Mouse (Mus musculus) CH12.LX (cell line): Measurements from ENCODE around the gene Pck2. TPM values are rescaled to one million over a fixed set of nuclear protein-coding genes. Genes with fewer than 3 reads are reported as not detected.
A peak's percentile ranks its signal among the peaks of the same experiment; 100 is the strongest.

ENCODE experiments used
- DNase-seq: peaks from one replicate; pipeline ENCODE4 v3.0.0-alpha.2; 2013; ENCODE audit errors: extremely low read depth
- H3K27ac ChIP-seq: 2 replicates; pipeline ENCODE4 v1.5.1; 2012; ENCODE audit warnings: low read depth, mild to moderate bottlenecking, control low read depth, moderate library complexity; ENCODE audit not compliant: insufficient read depth
- H3K27me3 ChIP-seq: replicated peaks from 2 replicates; pipeline ENCODE3; 2012; ENCODE audit warnings: inconsistent platforms
- H3K36me3 ChIP-seq, 2 experiments: replicated peaks in 1 of 2; 2 replicates each; pipeline versions ENCODE3 to v1.6.1; 2012; ENCODE audit warnings: inconsistent platforms in 1 of 2, low read length in 1 of 2, mild to moderate bottlenecking in 1 of 2, mixed read lengths in 1 of 2, moderate library complexity in 1 of 2; ENCODE audit not compliant: control insufficient read depth in 1 of 2, insufficient read depth in 1 of 2
- H3K4me1 ChIP-seq, 2 experiments: 2 replicates each; pipeline ENCODE4 v1.6.1; 2012; ENCODE audit warnings: inconsistent platforms in 1 of 2, moderate library complexity in 1 of 2; ENCODE audit not compliant: insufficient read depth in 2 of 2, control insufficient read depth in 1 of 2
- H3K4me2 ChIP-seq: 2 replicates; pipeline ENCODE4 v1.6.1; 2012; ENCODE audit warnings: low read depth, mild to moderate bottlenecking, control low read depth; ENCODE audit not compliant: poor library complexity, insufficient read depth, severe bottlenecking
- H3K4me3 ChIP-seq, 3 experiments: fragments of 150-350 bp in 1 of 3; sonication (generic) in 1 of 3; replicated peaks in 1 of 3; 2 replicates each; pipeline versions ENCODE3 to v1.5.1; 2011 to 2012; ENCODE audit warnings: low read depth in 2 of 3, low read length in 2 of 3, mild to moderate bottlenecking in 2 of 3, moderate library complexity in 2 of 3, control low read depth in 1 of 3, improper control_type of control experiment in 1 of 3, inconsistent platforms in 1 of 3, mixed read lengths in 1 of 3; ENCODE audit not compliant: poor library complexity in 1 of 3
- H3K79me2 ChIP-seq: replicated peaks from 2 replicates; pipeline ENCODE4 v1.6.1; 2012; ENCODE audit warnings: mild to moderate bottlenecking, moderate library complexity; ENCODE audit not compliant: control insufficient read depth, poor library complexity, insufficient read depth, severe bottlenecking; ENCODE audit errors: extremely low read depth
- H3K9ac ChIP-seq: 2 replicates; pipeline ENCODE4 v1.6.1; 2012; ENCODE audit warnings: low read depth, mild to moderate bottlenecking, control low read depth, moderate library complexity; ENCODE audit not compliant: insufficient read depth
- H3K9me3 ChIP-seq: replicated peaks from 2 replicates; pipeline ENCODE3; 2012; ENCODE audit warnings: low read length, inconsistent platforms, mixed read lengths
- BHLHE40 ChIP-seq: IDR thresholded peaks from 2 replicates; pipeline ENCODE4 v1.6.1; 2011; ENCODE audit warnings: mild to moderate bottlenecking, low read depth, low read length, improper control_type of control experiment
- CHD1 ChIP-seq: IDR thresholded peaks from 2 replicates; pipeline ENCODE4 v1.6.1; 2012; ENCODE audit warnings: low read depth, low read length, improper control_type of control experiment, inconsistent platforms
- CHD2 ChIP-seq: IDR thresholded peaks from 2 replicates; pipeline ENCODE4 v1.6.1; 2011; ENCODE audit warnings: low read length, improper control_type of control experiment
- CTCF ChIP-seq, 2 experiments: IDR thresholded peaks in 1 of 2; conservative IDR thresholded peaks in 1 of 2; 2 replicates each; pipeline ENCODE4 v1.5.1; 2011 to 2012; ENCODE audit warnings: low read depth in 2 of 2, low read length in 2 of 2, improper control_type of control experiment in 1 of 2, inconsistent platforms in 1 of 2, mild to moderate bottlenecking in 1 of 2, moderate library complexity in 1 of 2
- E2F4 ChIP-seq: IDR thresholded peaks from 2 replicates; pipeline ENCODE4 v1.6.1; 2011; ENCODE audit warnings: low read depth, low read length, improper control_type of control experiment; ENCODE audit not compliant: insufficient replicate concordance
- ELF1 ChIP-seq: IDR thresholded peaks from 2 replicates; pipeline ENCODE4 v1.6.1; 2014; ENCODE audit warnings: low read depth, mild to moderate bottlenecking, inconsistent platforms, low read length, improper control_type of control experiment
- EP300 ChIP-seq: IDR thresholded peaks from 2 replicates; pipeline ENCODE4 v1.6.1; 2011; ENCODE audit warnings: low read length, improper control_type of control experiment
- ETS1 ChIP-seq: conservative IDR thresholded peaks from 2 replicates; pipeline ENCODE4 v1.6.1; 2012; ENCODE audit warnings: low read depth, mild to moderate bottlenecking, inconsistent platforms, low read length, improper control_type of control experiment, moderate library complexity
- GABPA ChIP-seq: IDR thresholded peaks from 2 replicates; pipeline ENCODE4 v1.6.1; 2012; ENCODE audit warnings: low read depth, low read length, improper control_type of control experiment, inconsistent platforms; ENCODE audit not compliant: insufficient replicate concordance
- HCFC1 ChIP-seq: IDR thresholded peaks from 2 replicates; pipeline ENCODE4 v1.6.1; 2012; ENCODE audit warnings: low read depth, mild to moderate bottlenecking, inconsistent platforms, low read length, improper control_type of control experiment
- IRF4 ChIP-seq: IDR thresholded peaks from 2 replicates; pipeline ENCODE4 v1.6.1; 2014; ENCODE audit warnings: low read depth, mild to moderate bottlenecking, inconsistent platforms, low read length, improper control_type of control experiment
- JUN ChIP-seq: IDR thresholded peaks from 2 replicates; pipeline ENCODE4 v1.6.1; 2011; ENCODE audit warnings: low read depth, mild to moderate bottlenecking, low read length, improper control_type of control experiment, moderate library complexity; ENCODE audit not compliant: insufficient read depth
- JUND ChIP-seq: conservative IDR thresholded peaks from 2 replicates; pipeline ENCODE4 v1.6.1; 2011; ENCODE audit warnings: low read depth, low read length, improper control_type of control experiment
- KAT2A ChIP-seq: IDR thresholded peaks from 2 replicates; pipeline ENCODE4 v1.6.1; 2012; ENCODE audit warnings: low read length, improper control_type of control experiment, inconsistent platforms; ENCODE audit not compliant: insufficient replicate concordance
- MAFK ChIP-seq: IDR thresholded peaks from 2 replicates; pipeline ENCODE4 v1.6.1; 2011; ENCODE audit warnings: low read length, improper control_type of control experiment; ENCODE audit not compliant: insufficient replicate concordance
- MAX ChIP-seq: IDR thresholded peaks from 2 replicates; pipeline ENCODE4 v1.6.1; 2011; ENCODE audit warnings: low read length, improper control_type of control experiment
- MAZ ChIP-seq: IDR thresholded peaks from 2 replicates; pipeline ENCODE4 v1.6.1; 2012; ENCODE audit warnings: low read depth, mild to moderate bottlenecking, inconsistent platforms, low read length, improper control_type of control experiment, moderate library complexity
- MEF2A ChIP-seq: IDR thresholded peaks from 2 replicates; pipeline ENCODE4 v1.6.1; 2014; ENCODE audit warnings: low read depth, mild to moderate bottlenecking, inconsistent platforms, low read length, improper control_type of control experiment, borderline replicate concordance
- MXI1 ChIP-seq: IDR thresholded peaks from 2 replicates; pipeline ENCODE4 v1.6.1; 2011; ENCODE audit warnings: mild to moderate bottlenecking, low read depth, low read length, improper control_type of control experiment
- MYC ChIP-seq: IDR thresholded peaks from 2 replicates; pipeline ENCODE4 v1.6.1; 2011; ENCODE audit warnings: low read depth, mild to moderate bottlenecking, improper control_type of control experiment, low read length
- NELFE ChIP-seq: IDR thresholded peaks from 2 replicates; pipeline ENCODE4 v1.6.1; 2011; ENCODE audit warnings: low read depth, low read length, improper control_type of control experiment
- NRF1 ChIP-seq: IDR thresholded peaks from 2 replicates; pipeline ENCODE4 v1.6.1; 2014; ENCODE audit warnings: low read depth, mild to moderate bottlenecking, inconsistent platforms, low read length, improper control_type of control experiment, moderate library complexity
- PAX5 ChIP-seq: IDR thresholded peaks from 2 replicates; pipeline ENCODE4 v1.6.1; 2012; ENCODE audit warnings: low read length, inconsistent platforms, mixed read lengths
- POLR2A ChIP-seq: IDR thresholded peaks from 2 replicates; pipeline ENCODE4 v1.6.1; 2011; ENCODE audit warnings: low read depth, mild to moderate bottlenecking, improper control_type of control experiment, low read length
- POLR2AphosphoS2 ChIP-seq: IDR thresholded peaks from 2 replicates; pipeline ENCODE4 v1.6.1; 2011; ENCODE audit warnings: low read depth, low read length, improper control_type of control experiment
- RAD21 ChIP-seq: IDR thresholded peaks from 2 replicates; pipeline ENCODE4 v1.6.1; 2011; ENCODE audit warnings: low read depth, mild to moderate bottlenecking, low read length, improper control_type of control experiment, moderate library complexity
- RCOR1 ChIP-seq: conservative IDR thresholded peaks from 2 replicates; pipeline ENCODE4 v1.6.1; 2012; ENCODE audit warnings: low read depth, mild to moderate bottlenecking, inconsistent platforms, low read length, improper control_type of control experiment
- SIN3A ChIP-seq: IDR thresholded peaks from 2 replicates; pipeline ENCODE4 v1.6.1; 2012; ENCODE audit warnings: low read length, improper control_type of control experiment, inconsistent platforms
- SMC3 ChIP-seq: IDR thresholded peaks from 2 replicates; pipeline ENCODE4 v1.6.1; 2011; ENCODE audit warnings: low read depth, low read length, improper control_type of control experiment
- TBP ChIP-seq: conservative IDR thresholded peaks from 2 replicates; pipeline ENCODE4 v1.6.1; 2011; ENCODE audit warnings: low read depth, low read length, improper control_type of control experiment
- TCF12 ChIP-seq: IDR thresholded peaks from 2 replicates; pipeline ENCODE4 v1.6.1; 2014; ENCODE audit warnings: low read depth, mild to moderate bottlenecking, inconsistent platforms, low read length, improper control_type of control experiment
- UBTF ChIP-seq: IDR thresholded peaks from 2 replicates; pipeline ENCODE4 v1.6.1; 2012; ENCODE audit warnings: low read depth, mild to moderate bottlenecking, inconsistent platforms, low read length, improper control_type of control experiment, moderate library complexity
- USF1 ChIP-seq: IDR thresholded peaks from 2 replicates; pipeline ENCODE4 v1.6.1; 2014; ENCODE audit warnings: low read depth, mild to moderate bottlenecking, inconsistent platforms, low read length, improper control_type of control experiment
- USF2 ChIP-seq: conservative IDR thresholded peaks from 2 replicates; pipeline ENCODE4 v1.6.1; 2011; ENCODE audit warnings: low read depth, low read length, improper control_type of control experiment
- ZC3H11A ChIP-seq: IDR thresholded peaks from 2 replicates; pipeline ENCODE4 v1.6.1; 2012; ENCODE audit warnings: low read depth, mild to moderate bottlenecking, inconsistent platforms, low read length, improper control_type of control experiment
- ZKSCAN1 ChIP-seq: IDR thresholded peaks from 2 replicates; pipeline ENCODE4 v1.6.1; 2012; ENCODE audit warnings: low read depth, inconsistent platforms, low read length, improper control_type of control experiment, borderline replicate concordance
- ZMIZ1 ChIP-seq: IDR thresholded peaks from 2 replicates; pipeline ENCODE4 v1.6.1; 2012; ENCODE audit warnings: low read depth, mild to moderate bottlenecking, inconsistent platforms, low read length, improper control_type of control experiment
- ZNF384 ChIP-seq: IDR thresholded peaks from 2 replicates; pipeline ENCODE4 v1.6.1; 2012; ENCODE audit warnings: low read depth, low read length, improper control_type of control experiment, inconsistent platforms
- dilution Hi-C: fragments of 300-500 bp; cut with MboI; formaldehyde crosslinking; loops from 2 replicates; pipeline ENCODE4 v1.14.3; 2020; ENCODE audit warnings: low sequenced_read_pairs; ENCODE audit not compliant: extremely low pct_unique_long_range_greater_than_20kb, extremely low pct_ligation_motif_present
- in situ Hi-C: fragments of 300-500 bp; cut with MboI; formaldehyde crosslinking; loops from 3 replicates; pipeline ENCODE4 v1.14.3; 2019; ENCODE audit warnings: low sequenced_read_pairs, low pct_ligation_motif_present, low pct_unique_long_range_greater_than_20kb, mixed read lengths
- polyA plus RNA-seq: library from polyadenylated mRNA; unstranded; fragments of >175 nt; gene quantifications from 2 replicates; pipeline ENCODE4 v1.2.1, GENCODE M21; 2012; ENCODE audit warnings: low read depth; ENCODE audit not compliant: insufficient read length
- total RNA-seq, 2 experiments: library from RNA; depleted of rRNA; stranded (reverse); fragments of 300-350 nt in 1 of 2; fragments of >200 nt in 1 of 2; gene quantifications; 2 replicates each; pipeline ENCODE4 v1.2.3; 2012 to 2014

Pck2 gene
- total and polyA plus RNA-seq, 3 experiments: 120 to 286 (median 144) TPM

GRCm38 (mm10) chr14:55577871-55578667 lies 38.0 kb downstream of the Pck2 start, which contains the start of gene Psme1:
TSS of gene Psme1 (plus strand) at chr14:55578123.
- Histone ChIP-seq H3K36me3 (peaks cover 19 to 33% of the 10 kb centered on the region in 2 experiments), H3K27me3 (no peaks in the 10 kb centered on the region), H3K27ac (peak within 1 kb of the TSS; percentile 77), H3K79me2 (peaks cover 12% of the 10 kb centered on the region), H3K4me3 (peak within 1 kb of the TSS; percentile 75 to 96 (median 95)), H3K4me1 (peaks cover 13 to 34% of the 10 kb centered on the region in 2 experiments), H3K4me2 (peak within 1 kb of the TSS; percentile 92), H3K9ac (peak within 1 kb of the TSS; percentile 83), H3K9me3 (no peaks in the 10 kb centered on the region)
- DNase-seq: peak; percentile 86
- TF ChIP-seq IRF4 (peak; percentile 83), JUND (no peak), MXI1 (peak; percentile 85; the same call in 1 of the 2 replicates), EP300 (no peak; the same call in 1 of the 2 replicates), ZKSCAN1 (no peak), MAX (peak; percentile 57; the same call in 1 of the 2 replicates), HCFC1 (peak; percentile 64; the same call in 1 of the 2 replicates), MEF2A (peak; percentile 26; the same call in 1 of the 2 replicates), MYC (peak; percentile 78), CHD2 (0 out of 2 replicates have a peak, but pooled peaks have one; percentile 19), BHLHE40 (peak; percentile 49), CTCF (conservative IDR thresholded peaks at IDR 0.05 in 1 of 2, IDR thresholded peaks at IDR 0.05 in 1 of 2; ENCODE audit: low read depth in 2 of 2, low read length in 2 of 2) (no peak), POLR2A (peak; percentile 71), ZNF384 (no peak), JUN (no peak), TBP (peak; percentile 68), NELFE (peak; percentile 87), KAT2A (no peak), TCF12 (peak; percentile 45; the same call in 1 of the 2 replicates), USF2 (no peak), UBTF (0 out of 2 replicates have a peak, but pooled peaks have one; percentile 35), RCOR1 (no peak), MAFK (no peak), E2F4 (0 out of 2 replicates have a peak, but pooled peaks have one; percentile 23), ELF1 (peak; percentile 85), USF1 (no peak), PAX5 (no peak), NRF1 (no peak), SMC3 (no peak), SIN3A (peak; percentile 74), ETS1 (peak; percentile 50), CHD1 (no peak), ZC3H11A (no peak), POLR2AphosphoS2 (no peak), ZMIZ1 (peak; percentile 73; the same call in 1 of the 2 replicates), GABPA (no peak), RAD21 (no peak), MAZ (peak; percentile 81)
- dilution Hi-C loops (no loop called here), in situ Hi-C loops (no loop called here)
